Mouse (Mus musculus) MEL (cell line): ENCODE measurements at regions not wholly inside any gene's neighbourhood (a gene's known extent, or its start where the extent isn't known, plus 50 kb on each side); places are given as distances from the start of the nearest gene placed in this dataset.

Source experiments
- DNase-seq: peaks from one replicate; pipeline ENCODE4 v3.0.0; 2011; ENCODE audit warnings: low read depth, low spot score
- H3K27ac ChIP-seq: 2 replicates; pipeline ENCODE4 v1.5.1; 2012; ENCODE audit warnings: low read depth, mild to moderate bottlenecking, control low read depth, low read length, moderate library complexity; ENCODE audit not compliant: control insufficient read depth
- H3K27me3 ChIP-seq, 2 experiments: fragments of 150-350 bp in 1 of 2; sonication (generic) in 1 of 2; 2 replicates each; pipeline ENCODE4 v1.6.1; 2012; ENCODE audit warnings: low read length in 2 of 2, mild to moderate bottlenecking in 2 of 2, improper control_type of control experiment in 1 of 2, moderate library complexity in 1 of 2; ENCODE audit not compliant: insufficient read depth in 2 of 2, control insufficient read depth in 1 of 2
- H3K36me3 ChIP-seq, 2 experiments: 2 replicates each; pipeline ENCODE4 v1.6.1; 2012 to 2014; ENCODE audit warnings: low read length in 2 of 2, improper control_type of control experiment in 1 of 2, inconsistent platforms in 1 of 2, mild to moderate bottlenecking in 1 of 2; ENCODE audit not compliant: insufficient read depth in 2 of 2, control insufficient read depth in 1 of 2
- H3K4me1 ChIP-seq, 2 experiments: fragments of 150-350 bp in 1 of 2; sonication (generic) in 1 of 2; 2 replicates each; pipeline ENCODE4 v1.6.1; 2012; ENCODE audit warnings: low read length in 2 of 2, improper control_type of control experiment in 1 of 2, mild to moderate bottlenecking in 1 of 2; ENCODE audit not compliant: insufficient read depth in 2 of 2, control insufficient read depth in 1 of 2
- H3K4me3 ChIP-seq, 2 experiments: fragments of 150-350 bp in 1 of 2; sonication (generic) in 1 of 2; 2 replicates each; pipeline ENCODE4 v1.5.1; 2012; ENCODE audit warnings: low read depth in 2 of 2, low read length in 2 of 2, mild to moderate bottlenecking in 2 of 2, moderate library complexity in 2 of 2, control low read depth in 1 of 2, improper control_type of control experiment in 1 of 2; ENCODE audit not compliant: control insufficient read depth in 1 of 2, insufficient read depth in 1 of 2
- H3K79me2 ChIP-seq: 2 replicates; pipeline ENCODE4 v1.6.1; 2012; ENCODE audit warnings: mild to moderate bottlenecking, low read length, moderate library complexity; ENCODE audit not compliant: control insufficient read depth, poor library complexity, insufficient read depth
- H3K9ac ChIP-seq: 2 replicates; pipeline ENCODE4 v1.6.1; 2012; ENCODE audit warnings: low read depth, mild to moderate bottlenecking, control low read depth, low read length, moderate library complexity; ENCODE audit not compliant: control insufficient read depth, poor library complexity, severe bottlenecking
- H3K9me3 ChIP-seq: fragments of 150-350 bp; sonication (generic); replicated peaks from 2 replicates; pipeline ENCODE4 v1.6.1; 2012; ENCODE audit warnings: mild to moderate bottlenecking, low read length, improper control_type of control experiment, moderate library complexity; ENCODE audit not compliant: insufficient read depth
- BHLHE40 ChIP-seq: IDR thresholded peaks from 2 replicates; pipeline ENCODE4 v1.6.1; 2012; ENCODE audit warnings: low read depth, mild to moderate bottlenecking, inconsistent platforms, low read length, improper control_type of control experiment, borderline replicate concordance
- CHD1 ChIP-seq: IDR thresholded peaks from 2 replicates; pipeline ENCODE4 v1.6.1; 2012; ENCODE audit warnings: low read depth, mild to moderate bottlenecking, inconsistent platforms, low read length, improper control_type of control experiment
- CHD2 ChIP-seq: IDR thresholded peaks from 2 replicates; pipeline ENCODE4 v1.6.1; 2011; ENCODE audit warnings: low read length, improper control_type of control experiment
- CTCF ChIP-seq, 3 experiments: IDR thresholded peaks in 2 of 3; conservative IDR thresholded peaks in 1 of 3; 2 replicates each; pipeline ENCODE4 v1.5.1; 2011 to 2012; ENCODE audit warnings: low read length in 3 of 3, low read depth in 2 of 3, mild to moderate bottlenecking in 2 of 3, improper control_type of control experiment in 1 of 3, inconsistent platforms in 1 of 3, mixed read lengths in 1 of 3, moderate library complexity in 1 of 3; ENCODE audit not compliant: control insufficient read depth in 1 of 3, insufficient read depth in 1 of 3, poor library complexity in 1 of 3, severe bottlenecking in 1 of 3
- E2F4 ChIP-seq: IDR thresholded peaks from 2 replicates; pipeline ENCODE4 v1.6.1; 2011; ENCODE audit warnings: low read depth, low read length, improper control_type of control experiment, borderline replicate concordance
- EP300 ChIP-seq, 2 experiments: IDR thresholded peaks; 2 replicates each; pipeline ENCODE4 v1.6.1; 2011; ENCODE audit warnings: improper control_type of control experiment in 2 of 2, low read length in 2 of 2, low read depth in 1 of 2, mild to moderate bottlenecking in 1 of 2
- ETS1 ChIP-seq: IDR thresholded peaks from 2 replicates; pipeline ENCODE4 v1.6.1; 2012; ENCODE audit warnings: low read depth, mild to moderate bottlenecking, inconsistent platforms, low read length, improper control_type of control experiment, moderate library complexity
- GABPA ChIP-seq: IDR thresholded peaks from 2 replicates; pipeline ENCODE4 v1.6.1; 2012; ENCODE audit warnings: low read depth, mild to moderate bottlenecking, inconsistent platforms, low read length, improper control_type of control experiment, moderate library complexity
- JUND ChIP-seq: IDR thresholded peaks from 2 replicates; pipeline ENCODE4 v1.6.1; 2011; ENCODE audit warnings: low read depth, mild to moderate bottlenecking, improper control_type of control experiment, low read length
- KAT2A ChIP-seq: conservative IDR thresholded peaks from 2 replicates; pipeline ENCODE4 v1.6.1; 2012; ENCODE audit warnings: low read depth, low read length, improper control_type of control experiment, inconsistent platforms
- MAFK ChIP-seq: IDR thresholded peaks from 2 replicates; pipeline ENCODE4 v1.6.1; 2011; ENCODE audit warnings: low read depth, mild to moderate bottlenecking, low read length, improper control_type of control experiment, borderline replicate concordance
- MAZ ChIP-seq: IDR thresholded peaks from 2 replicates; pipeline ENCODE4 v1.6.1; 2012; ENCODE audit warnings: low read depth, mild to moderate bottlenecking, inconsistent platforms, low read length, improper control_type of control experiment
- MEF2A ChIP-seq: IDR thresholded peaks from 2 replicates; pipeline ENCODE4 v1.6.1; 2014; ENCODE audit warnings: low read depth, mild to moderate bottlenecking, inconsistent platforms, low read length, improper control_type of control experiment; ENCODE audit not compliant: poor library complexity, insufficient replicate concordance, severe bottlenecking; ENCODE audit errors: extremely low read depth
- MYC ChIP-seq: IDR thresholded peaks from 2 replicates; pipeline ENCODE4 v1.6.1; 2011; ENCODE audit warnings: low read depth, mild to moderate bottlenecking, low read length, improper control_type of control experiment, moderate library complexity
- NRF1 ChIP-seq: IDR thresholded peaks from 2 replicates; pipeline ENCODE4 v1.6.1; 2014; ENCODE audit warnings: low read depth, mild to moderate bottlenecking, inconsistent platforms, low read length, improper control_type of control experiment, moderate library complexity; ENCODE audit not compliant: poor library complexity, insufficient read depth, severe bottlenecking
- RCOR1 ChIP-seq: IDR thresholded peaks from 2 replicates; pipeline ENCODE4 v1.6.1; 2012; ENCODE audit warnings: low read depth, mild to moderate bottlenecking, inconsistent platforms, low read length, improper control_type of control experiment
- SMC3 ChIP-seq: IDR thresholded peaks from 2 replicates; pipeline ENCODE4 v1.6.1; 2011; ENCODE audit warnings: low read depth, low read length, improper control_type of control experiment
- TAL1 ChIP-seq: IDR thresholded peaks from 2 replicates; pipeline ENCODE4 v1.6.1; 2012; ENCODE audit warnings: mild to moderate bottlenecking, inconsistent platforms, low read length, moderate library complexity, mixed read lengths
- TBP ChIP-seq: IDR thresholded peaks from 2 replicates; pipeline ENCODE4 v1.8.0; 2011; ENCODE audit warnings: low read depth, low read length, improper control_type of control experiment
- TCF12 ChIP-seq: IDR thresholded peaks from 2 replicates; pipeline ENCODE4 v1.6.1; 2014; ENCODE audit warnings: low read depth, mild to moderate bottlenecking, inconsistent platforms, low read length, improper control_type of control experiment, moderate library complexity
- ZC3H11A ChIP-seq: IDR thresholded peaks from 2 replicates; pipeline ENCODE4 v1.6.1; 2012; ENCODE audit warnings: low read depth, mild to moderate bottlenecking, inconsistent platforms, low read length, improper control_type of control experiment
- ZNF384 ChIP-seq: IDR thresholded peaks from 2 replicates; pipeline ENCODE4 v1.6.1; 2012; ENCODE audit warnings: low read depth, mild to moderate bottlenecking, inconsistent platforms, low read length, improper control_type of control experiment

- no peaks in the 10 kb centered on the region for H3K27me3 ChIP-seq
- TF ChIP-seq E2F4 (no peak), BHLHE40 (no peak), JUND (no peak), RCOR1 (no peak), GABPA (no peak), CHD2 (no peak), MYC (no peak), MAFK (no peak), TCF12 (no peak), MEF2A (no peak), CHD1 (no peak)
- no peaks in the 10 kb centered on the region for H3K4me1 ChIP-seq
- H3K4me3 ChIP-seq: no peak overlapping the region
- H3K36me3 ChIP-seq: no peaks in the 10 kb centered on the region
- no peak overlapping the region for H3K27ac ChIP-seq
- no peaks in the 10 kb centered on the region for H3K79me2 ChIP-seq
- H3K9me3 ChIP-seq: no peaks in the 10 kb centered on the region
- no peak for DNase-seq
- no peak overlapping the region for H3K9ac ChIP-seq
Observed at GRCm38 (mm10) chr13:37106009-37106408, 56.0 kb upstream of the F13a1 start.

GRCm38 (mm10) chr13:37104410-37105294 lies 54.6 kb upstream of the F13a1 start:
- no peaks in the 10 kb centered on the region for H3K36me3 ChIP-seq
- no peak overlapping the region for H3K27ac ChIP-seq
- no peak overlapping the region for H3K4me3 ChIP-seq
- no peaks in the 10 kb centered on the region for H3K79me2 ChIP-seq
- H3K9me3 ChIP-seq: no peaks in the 10 kb centered on the region
- no peak for DNase-seq
- H3K4me1 ChIP-seq: no peaks in the 10 kb centered on the region
- no peak for TF ChIP-seq KAT2A
- no peak for TF ChIP-seq SMC3
- no peak for TF ChIP-seq TCF12
- no peak for TF ChIP-seq CTCF (IDR thresholded peaks at IDR 0.05 in 2 of 3, conservative IDR thresholded peaks at IDR 0.05 in 1 of 3; ENCODE audit: control insufficient read depth in 1 of 3, insufficient read depth in 1 of 3, low read depth in 2 of 3, low read length in 3 of 3, poor library complexity in 1 of 3, severe bottlenecking in 1 of 3)
- no peak for TF ChIP-seq TBP
- TF ChIP-seq CHD2: no peak
- TF ChIP-seq EP300 (IDR thresholded peaks at IDR 0.05; ENCODE audit: low read depth in 1 of 2, low read length in 2 of 2): no peak
- no peak for TF ChIP-seq GABPA
- no peak for TF ChIP-seq JUND
- no peak for TF ChIP-seq TAL1
- TF ChIP-seq ZNF384: no peak
- TF ChIP-seq ETS1: no peak
- no peak for TF ChIP-seq ZC3H11A
- no peak for TF ChIP-seq NRF1
- no peak for TF ChIP-seq MAZ
- no peak overlapping the region for H3K9ac ChIP-seq
- H3K27me3 ChIP-seq: no peaks in the 10 kb centered on the region
